Mouse (Mus musculus) adrenal gland (tissue): ENCODE results near the gene Msrb3.

Source experiments
- intact Hi-C: fragments of 180-260 bp; cut with DNase I; formaldehyde crosslinking; loops from one replicate; pipeline ENCODE4 v1.15.1; 2025

The Msrb3 gene

GRCm38 (mm10) chr10:120869241-120869775 lies 29.6 kb downstream of the Msrb3 start:
- intact Hi-C loops, result no loop called here

- intact Hi-C loops, result no loop called here
Measured at GRCm38 (mm10) chr10:120864446-120864845, 34.5 kb downstream of the Msrb3 start.

- intact Hi-C loops, result no loop called here
Measured at GRCm38 (mm10) chr10:120861674-120862073, 37.2 kb downstream of the Msrb3 start.

GRCm38 (mm10) chr10:120861194-120861593 lies 37.7 kb downstream of the Msrb3 start:
- intact Hi-C loops, result no loop called here

- intact Hi-C loops, result no loop called here
Measured at GRCm38 (mm10) chr10:120857531-120858001, 41.3 kb downstream of the Msrb3 start.

GRCm38 (mm10) chr10:120854329-120854728 lies 44.6 kb downstream of the Msrb3 start:
- intact Hi-C loops, result no loop called here

- intact Hi-C loops, result no loop called here
Measured at GRCm38 (mm10) chr10:120853816-120854215, 45.1 kb downstream of the Msrb3 start.

- intact Hi-C loops, result no loop called here
Measured at GRCm38 (mm10) chr10:120851196-120851781, 47.6 kb downstream of the Msrb3 start.

- intact Hi-C loops, result no loop called here
Measured at GRCm38 (mm10) chr10:120850391-120851195, 48.3 kb downstream of the Msrb3 start.

- intact Hi-C loops, result loop anchor here (10.0 kb wide), 1 partner anchor 584 kb away; no protein-coding TSS in a partner anchor
Measured at GRCm38 (mm10) chr10:120848677-120849076, 50.2 kb downstream of the Msrb3 start.

- intact Hi-C loops, result loop anchor here (10.0 kb wide), 1 partner anchor 583 kb away; no protein-coding TSS in a partner anchor
Measured at GRCm38 (mm10) chr10:120847785-120848184, 51.1 kb downstream of the Msrb3 start.

- intact Hi-C loops, result loop anchor here (10.0 kb wide), 1 partner anchor 575 kb away; no protein-coding TSS in a partner anchor
Measured at GRCm38 (mm10) chr10:120839966-120840365, 58.9 kb downstream of the Msrb3 start.

- intact Hi-C loops, result no loop called here
Measured at GRCm38 (mm10) chr10:120834531-120834930, 64.4 kb downstream of the Msrb3 start.

- intact Hi-C loops, result no loop called here
Measured at GRCm38 (mm10) chr10:120833836-120834235, 65.1 kb downstream of the Msrb3 start.

GRCm38 (mm10) chr10:120827761-120828160 lies 71.1 kb downstream of the Msrb3 start:
- intact Hi-C loops, result no loop called here

- intact Hi-C loops, result no loop called here
Measured at GRCm38 (mm10) chr10:120826795-120827669, 71.9 kb downstream of the Msrb3 start.

- intact Hi-C loops, result no loop called here
Measured at GRCm38 (mm10) chr10:120826381-120826780, 72.5 kb downstream of the Msrb3 start.

- intact Hi-C loops, result no loop called here
Measured at GRCm38 (mm10) chr10:120825594-120825993, 73.3 kb downstream of the Msrb3 start.

- intact Hi-C loops, result no loop called here
Measured at GRCm38 (mm10) chr10:120821491-120822358, 77.2 kb downstream of the Msrb3 start.

- intact Hi-C loops, result no loop called here
Measured at GRCm38 (mm10) chr10:120820781-120821300, 78.1 kb downstream of the Msrb3 start.
